ENCODE assay signal across 8 mouse cellular contexts in genomic region chr5:3516481-3517075, GRCm38 (mm10). TPM values are rescaled to one million over a fixed set of nuclear protein-coding genes. Genes with fewer than 3 reads are reported as not detected.
DNase-seq lines count a peak whose midpoint lies in the region; ATAC-seq and TF ChIP-seq lines count a peak whose summit lies in the region.

No protein-coding gene starts in this region.

- 52% methylated on average over 9 of the region's 9 CpGs for WGBS in forebrain, embryonic 15.5 days
- WGBS in intestine, embryonic 14.5 days = 51% methylated on average over 9 of the region's 9 CpGs

- no peak overlapping the region for H3K4me3 ChIP-seq in E14TG2a.4 (replicated peaks; ENCODE audit: low read length)
- H3K4me3 ChIP-seq in forebrain, embryonic 15.5 days = no peak overlapping the region
- H3K4me3 ChIP-seq in intestine, embryonic 14.5 days (ENCODE audit: low read depth, low read length) = no peak overlapping the region

- DNase-seq in adrenal gland, adult 2 months = peak; percentile 56
- DNase-seq in adrenal gland, adult 18-20 months (ENCODE audit: low spot score in 2 of 2) = no peak
- no peak for DNase-seq in intestine, embryonic 14.5 days (ENCODE audit: low spot score)
- peak; percentile 55 to 56 for DNase-seq in left cerebral cortex, postnatal 10 days (ENCODE audit: extremely low spot score in 1 of 2, low spot score in 2 of 2)
- DNase-seq in testis, postnatal 14 days (ENCODE audit: low spot score) = peak; percentile 52

- H3K9me3 ChIP-seq in E14TG2a.4 (ENCODE audit: low read length) = no peaks in the 10 kb centered on the region
- no peaks in the 10 kb centered on the region for H3K9me3 ChIP-seq in forebrain, embryonic 15.5 days
- H3K9me3 ChIP-seq in intestine, embryonic 14.5 days (ENCODE audit: control insufficient read depth, low read length) = no peaks in the 10 kb centered on the region

- H3K4me2 ChIP-seq in forebrain, embryonic 15.5 days (replicated peaks) = no peak overlapping the region
- H3K4me2 ChIP-seq in intestine, embryonic 14.5 days (ENCODE audit: low read length) = no peak overlapping the region

- H3K9ac ChIP-seq in forebrain, embryonic 15.5 days (replicated peaks) = no peak overlapping the region
- H3K9ac ChIP-seq in intestine, embryonic 14.5 days (ENCODE audit: low read length) = no peak overlapping the region

- H3K36me3 ChIP-seq in E14TG2a.4 (ENCODE audit: insufficient read depth, low read length) = peaks cover 65% of the 10 kb centered on the region
- H3K36me3 ChIP-seq in forebrain, embryonic 15.5 days = no peaks in the 10 kb centered on the region
- peaks cover 28% of the 10 kb centered on the region for H3K36me3 ChIP-seq in intestine, embryonic 14.5 days (ENCODE audit: control insufficient read depth, insufficient read depth, low read length)

- TF ChIP-seq CTCF in E14TG2a.4 (conservative IDR thresholded peaks at IDR 0.05; ENCODE audit: low read length) = 0 out of 2 replicates have a peak, but pooled peaks have one; percentile 4

- peak; percentile 81 for ATAC-seq in forebrain, embryonic 15.5 days (replicated peaks)
- peak; percentile 32; the same call in 1 of the 2 replicates for ATAC-seq in intestine, embryonic 14.5 days (replicated peaks; ENCODE audit: low FRiP score, low TSS enrichment, low read depth)
- peak; percentile 55 for ATAC-seq in monocyte, adult 5-6 weeks (replicated peaks; ENCODE audit: insufficient number of reproducible peaks, low FRiP score, low TSS enrichment, poor library complexity, severe bottlenecking)

- 0 out of 2 replicates have a peak overlapping the region, but pooled peaks have one; percentile 19 for H3K27ac ChIP-seq in forebrain, embryonic 15.5 days (replicated peaks)
- H3K27ac ChIP-seq in intestine, embryonic 14.5 days (ENCODE audit: low read depth) = no peak overlapping the region

- intact Hi-C loops in left cerebral cortex, postnatal 10 days (cut with DNase I) = loop anchor here (2.0 to 5.0 kb wide), 3 partner anchors 172 to 364 kb away; no protein-coding TSS in a partner anchor

- no peaks in the 10 kb centered on the region for H3K27me3 ChIP-seq in E14TG2a.4 (ENCODE audit: insufficient read depth, low read length)
- H3K27me3 ChIP-seq in forebrain, embryonic 15.5 days = no peaks in the 10 kb centered on the region
- H3K27me3 ChIP-seq in intestine, embryonic 14.5 days (replicated peaks; ENCODE audit: control insufficient read depth, insufficient read depth, low read length) = no peaks in the 10 kb centered on the region

- peaks cover 8% of the 10 kb centered on the region for H3K4me1 ChIP-seq in E14TG2a.4 (replicated peaks; ENCODE audit: low read depth, low read length)
- 0 out of 2 replicates have a peak, but pooled peaks cover under 1% of the 10 kb centered on the region for H3K4me1 ChIP-seq in forebrain, embryonic 15.5 days
- peaks cover 3% of the 10 kb centered on the region; the same call in 1 of the 2 replicates for H3K4me1 ChIP-seq in intestine, embryonic 14.5 days (replicated peaks; ENCODE audit: control insufficient read depth, insufficient read depth, low read length)

RNA-seq across cellular contexts. Expression of gene Fam133b, which starts 27.1 kb away (rescaled TPM):
- 10 to 100 TPM; 26.7 to 31.9 TPM for total RNA-seq in adrenal gland, adult 2 months (2021)
- 2.9 and 3.5 TPM in 2 replicates for polyA plus RNA-seq in adrenal gland, adult 2 months (2012; rRNA removed)
- 10 to 100 TPM; 28.2 to 30.8 TPM for total RNA-seq in adrenal gland, adult 18-20 months (2021)
- 28.4 and 30.3 TPM in 2 replicates for polyA plus RNA-seq in forebrain, embryonic 15.5 days (2015; fragmentation: Nextera tagmentation; extraction: Ambion mirVana)
- polyA plus RNA-seq in intestine, embryonic 14.5 days (2014; fragmentation: Nextera tagmentation; extraction: Ambion mirVana) = 31.2 and 36.7 TPM in 2 replicates
- 10 to 100 TPM; 37.0 to 39.3 TPM for total RNA-seq in left cerebral cortex, postnatal 10 days (2021)
- 76.0 to 90.1 TPM (median 79.9 TPM) in 3 replicates for total RNA-seq in monocyte, adult 5-6 weeks (2017)

RNA-seq across cellular contexts. Expression of gene 1700109H08Rik, which starts 54.8 kb away (rescaled TPM):
- total RNA-seq in adrenal gland, adult 2 months (2021) = 1 to 10 TPM; 1.5 to 2.9 TPM
- polyA plus RNA-seq in adrenal gland, adult 2 months (2012; rRNA removed) = 1.2 and 1.9 TPM in 2 replicates
- total RNA-seq in adrenal gland, adult 18-20 months (2021) = 1 to 10 TPM; 2.7 to 3.3 TPM
- 3.2 and 4.1 TPM in 2 replicates for polyA plus RNA-seq in forebrain, embryonic 15.5 days (2015; fragmentation: Nextera tagmentation; extraction: Ambion mirVana)
- polyA plus RNA-seq in intestine, embryonic 14.5 days (2014; fragmentation: Nextera tagmentation; extraction: Ambion mirVana) = 3.5 and 4.4 TPM in 2 replicates
- 1 to 10 TPM; 4.9 to 6.6 TPM for total RNA-seq in left cerebral cortex, postnatal 10 days (2021)
- total RNA-seq in monocyte, adult 5-6 weeks (2017) = 12.4 to 25.7 TPM (median 14.7 TPM) in 3 replicates

Comparison
In these comparisons a context has a peak if more than half of its experiments do, and no peak if none do; other contexts are left out.
1. DNase-seq: peak in adrenal gland, adult 2 months (single experiment), left cerebral cortex, postnatal 10 days (2 of 2) and testis, postnatal 14 days (single experiment); none in adrenal gland, adult 18-20 months (0 of 2) and intestine, embryonic 14.5 days (single experiment).
2. Peak in every context shown above with its lines, with median percentiles within 50 percentile points of each other: ATAC-seq.